7 mouse cellular contexts compared by ENCODE assay signal in the genomic region with DNA sequence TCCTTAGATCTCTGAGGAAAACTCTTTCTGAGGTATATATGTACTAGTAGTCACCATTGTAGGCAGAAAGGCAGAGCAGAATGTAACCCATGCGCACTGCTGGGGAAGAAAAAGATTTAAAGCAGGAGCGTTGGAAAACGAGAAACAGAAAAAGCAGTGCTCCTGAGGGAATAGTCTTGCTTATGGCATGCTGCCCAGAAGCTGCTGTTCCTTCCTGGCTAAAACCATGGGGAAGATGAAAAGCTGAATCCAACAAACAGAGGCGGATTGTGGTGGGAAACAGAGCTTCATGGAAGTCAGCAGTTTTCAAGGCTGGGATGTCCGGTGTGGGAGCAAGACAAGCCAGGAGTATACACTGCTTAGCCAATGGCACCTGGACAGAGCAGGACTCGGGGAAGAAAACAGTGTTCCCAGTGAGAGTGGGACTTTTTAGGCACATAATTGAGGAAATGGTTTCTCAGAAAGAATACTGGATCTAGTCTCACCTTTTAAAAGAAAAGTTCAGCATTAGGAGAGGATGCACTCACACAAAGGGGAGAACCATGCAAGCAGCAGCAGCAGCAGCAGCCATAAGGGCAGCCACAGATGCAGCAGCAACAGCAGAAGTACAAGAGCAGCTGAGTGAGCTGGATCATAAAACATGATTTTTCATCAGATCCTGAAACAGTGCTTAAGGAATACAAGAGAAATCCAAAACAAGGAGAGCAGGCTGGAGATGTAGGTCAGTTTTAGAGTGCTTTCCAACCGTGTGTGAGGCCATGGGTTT. TPM values are rescaled to one million over a fixed set of nuclear protein-coding genes. Genes with fewer than 3 reads are reported as not detected.
DNase-seq lines count a peak whose midpoint lies in the region; ATAC-seq and TF ChIP-seq lines count a peak whose summit lies in the region.

No protein-coding gene starts in this region.

- H3K27me3 ChIP-seq in embryonic facial prominence, embryonic 12.5 days, result no peaks in the 10 kb centered on the region
- no peaks in the 10 kb centered on the region for H3K27me3 ChIP-seq in liver, postnatal 0 days (ENCODE audit: insufficient read depth, low read length)

- 0 out of 2 replicates have a peak, but pooled peaks have one; percentile 35 for ATAC-seq in embryonic facial prominence, embryonic 12.5 days (ENCODE audit: insufficient number of reproducible peaks, insufficient read depth, low FRiP score, low TSS enrichment)
- no peak for ATAC-seq in liver, postnatal 0 days

- no peak overlapping the region for H3K9ac ChIP-seq in embryonic facial prominence, embryonic 12.5 days
- H3K9ac ChIP-seq in liver, postnatal 0 days (replicated peaks), result no peak overlapping the region

- DNase-seq in layer of hippocampus, adult 11-12 months (ENCODE audit: low spot score), result peak; percentile 11
- no peak for DNase-seq in layer of hippocampus, adult 9-10 months (ENCODE audit: low spot score)
- peak; percentile 21 to 30 for DNase-seq in frontal cortex, postnatal 36 days (ENCODE audit: low spot score in 2 of 2)
- DNase-seq in mesoderm, embryonic 11.5 days (ENCODE audit: low read depth, low spot score), result peak; percentile 4
- DNase-seq in liver, postnatal 0 days, result no peak
- DNase-seq in liver, result no peak

- no peak for TF ChIP-seq CTCF in liver, postnatal 0 days (IDR thresholded peaks at IDR 0.05; ENCODE audit: low read depth)

- no peaks in the 10 kb centered on the region for H3K36me3 ChIP-seq in embryonic facial prominence, embryonic 12.5 days
- no peaks in the 10 kb centered on the region for H3K36me3 ChIP-seq in liver, postnatal 0 days (replicated peaks; ENCODE audit: insufficient read depth, low read length)

- no peak overlapping the region for H3K4me3 ChIP-seq in embryonic facial prominence, embryonic 12.5 days
- no peak overlapping the region for H3K4me3 ChIP-seq in liver, postnatal 0 days (ENCODE audit: low read depth, low read length)

- H3K4me1 ChIP-seq in embryonic facial prominence, embryonic 12.5 days, result no peaks in the 10 kb centered on the region
- no peaks in the 10 kb centered on the region for H3K4me1 ChIP-seq in liver, postnatal 0 days (ENCODE audit: insufficient read depth)

- no peaks in the 10 kb centered on the region for H3K9me3 ChIP-seq in embryonic facial prominence, embryonic 12.5 days
- no peaks in the 10 kb centered on the region for H3K9me3 ChIP-seq in liver, postnatal 0 days (ENCODE audit: low read length)

- no peak for TF ChIP-seq EP300 in liver, postnatal 0 days (IDR thresholded peaks at IDR 0.05; ENCODE audit: low read depth)

- H3K4me2 ChIP-seq in embryonic facial prominence, embryonic 12.5 days (replicated peaks), result no peak overlapping the region
- H3K4me2 ChIP-seq in liver, postnatal 0 days (ENCODE audit: low read depth, low read length), result no peak overlapping the region

- WGBS in embryonic facial prominence, embryonic 12.5 days, result 28% methylated on average over 7 of the region's 7 CpGs
- 71% methylated on average over 7 of the region's 7 CpGs for WGBS in liver, postnatal 0 days (ENCODE audit: insufficient replicate concordance)

- peak overlapping the region; percentile 63 for H3K27ac ChIP-seq in embryonic facial prominence, embryonic 12.5 days
- H3K27ac ChIP-seq in liver, postnatal 0 days (ENCODE audit: low read depth), result no peak overlapping the region

RNA-seq across cellular contexts. Expression of gene Fmr1, which starts 33.0 kb away (rescaled TPM):
- 79.6 and 81.2 TPM in 2 replicates for polyA plus RNA-seq in embryonic facial prominence, embryonic 12.5 days (2016; fragmentation: Nextera tagmentation; extraction: Ambion mirVana)
- polyA plus RNA-seq in liver, postnatal 0 days (2015; fragmentation: Nextera tagmentation; extraction: Ambion mirVana), result 12.1 and 13.9 TPM in 2 replicates

Comparison
In these comparisons a context has a peak if more than half of its experiments do, and no peak if none do; other contexts are left out.
1. DNase-seq: peak in layer of hippocampus, adult 11-12 months (single experiment), frontal cortex, postnatal 36 days (2 of 2) and mesoderm, embryonic 11.5 days (single experiment); none in layer of hippocampus, adult 9-10 months (single experiment), liver, postnatal 0 days (single experiment) and liver (single experiment).